Mouse (Mus musculus) left cerebral cortex, adult 11 months (tissue): Measurements from ENCODE around the gene Tedc2.
A peak's percentile ranks its signal among the peaks of the same experiment; 100 is the strongest.

ENCODE experiments used
- DNase-seq: peaks from one replicate; pipeline ENCODE4 v3.0.0; 2022; ENCODE audit warnings: low spot score

Tedc2 gene

DNA sequence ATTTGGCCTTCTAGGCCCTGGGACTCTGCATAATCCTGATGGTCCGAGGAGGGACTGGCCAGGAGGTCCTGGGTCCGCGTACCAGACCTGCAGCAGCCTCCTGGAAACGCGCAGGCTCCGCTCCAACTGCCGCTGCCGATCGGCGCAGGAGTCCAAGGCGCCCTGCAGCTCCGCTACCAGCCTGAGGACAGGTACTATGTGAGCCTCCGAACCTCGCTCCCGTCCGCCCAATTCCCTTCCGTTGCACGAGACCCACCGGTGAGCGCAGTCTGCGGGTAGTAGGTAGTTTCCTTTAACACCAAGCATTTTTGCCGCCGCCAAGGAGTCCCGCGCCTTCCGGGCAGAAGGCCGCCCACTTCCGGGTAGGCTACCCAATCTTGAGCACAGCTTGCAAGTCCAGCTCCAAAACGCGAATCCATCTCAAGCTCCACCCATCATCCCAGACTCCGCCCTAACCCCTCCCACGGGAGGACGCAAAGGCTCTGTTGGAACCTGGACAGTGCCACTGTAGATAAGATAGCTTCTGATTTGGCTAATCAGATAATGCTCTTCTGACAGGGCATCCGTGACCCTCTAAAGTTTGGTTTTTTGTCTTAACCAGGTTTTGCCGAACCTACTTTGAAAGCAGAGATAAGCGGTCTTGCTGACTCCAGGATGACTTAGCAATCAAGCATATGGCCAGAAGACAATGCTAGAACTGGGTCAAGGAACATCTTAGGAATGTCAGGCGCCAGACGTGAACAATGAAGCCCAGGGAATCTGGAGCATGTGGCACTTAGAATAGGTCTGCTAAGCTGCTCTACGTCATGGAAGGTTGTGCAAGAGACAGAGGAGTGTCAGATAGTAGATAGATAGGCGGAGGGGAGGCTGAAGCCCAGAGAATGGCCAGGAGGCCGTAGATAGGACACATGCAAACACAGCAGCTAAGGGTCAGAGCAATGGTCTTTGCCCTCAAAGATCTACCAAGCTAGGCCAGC, at the start of gene Tedc2:
Tedc2 (minus strand) TSS at position 417 of the 977 bp plus-strand sequence.
- peak; percentile 92 for DNase-seq

DNA sequence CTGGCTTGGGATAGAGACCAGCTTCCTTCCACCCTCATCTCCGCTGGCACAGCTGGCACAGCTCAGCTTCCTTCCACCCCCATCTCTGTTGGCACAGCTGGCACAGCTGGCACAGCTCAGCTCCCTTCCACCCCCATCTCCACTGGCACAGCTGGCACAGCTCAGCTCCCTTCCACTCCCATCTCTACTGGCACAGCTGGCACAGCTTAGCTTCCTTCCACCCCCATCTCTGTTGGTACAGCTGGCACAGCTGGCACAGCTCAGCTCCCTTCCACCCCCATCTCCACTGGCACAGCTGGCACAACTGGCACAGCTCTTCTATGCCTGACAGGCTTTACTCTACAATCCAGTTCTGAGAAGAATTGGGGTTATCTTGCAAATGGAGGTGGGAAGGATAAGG, 46.5 kb upstream of the Tedc2 start:
- no peak for DNase-seq

DNA sequence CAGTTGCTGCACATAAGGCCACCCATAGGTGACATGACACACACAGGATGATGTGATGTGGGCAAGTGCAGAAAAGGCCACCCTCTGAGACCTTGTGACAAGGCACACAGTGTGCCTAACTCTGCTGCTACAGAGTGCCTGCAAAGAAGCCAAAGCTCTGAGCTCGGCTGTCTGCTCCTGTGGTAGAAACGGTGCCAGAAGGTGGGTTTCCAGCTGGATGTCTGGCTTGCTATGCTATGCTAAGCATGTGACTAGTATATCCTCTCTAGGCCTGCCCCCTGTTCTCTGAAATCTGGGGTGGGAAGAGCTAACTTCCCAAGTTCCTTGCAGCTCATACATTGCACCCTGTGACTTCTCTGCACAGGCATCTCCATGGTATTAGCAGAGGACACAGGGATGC, 44.1 kb upstream of the Tedc2 start:
- no peak for DNase-seq

DNA sequence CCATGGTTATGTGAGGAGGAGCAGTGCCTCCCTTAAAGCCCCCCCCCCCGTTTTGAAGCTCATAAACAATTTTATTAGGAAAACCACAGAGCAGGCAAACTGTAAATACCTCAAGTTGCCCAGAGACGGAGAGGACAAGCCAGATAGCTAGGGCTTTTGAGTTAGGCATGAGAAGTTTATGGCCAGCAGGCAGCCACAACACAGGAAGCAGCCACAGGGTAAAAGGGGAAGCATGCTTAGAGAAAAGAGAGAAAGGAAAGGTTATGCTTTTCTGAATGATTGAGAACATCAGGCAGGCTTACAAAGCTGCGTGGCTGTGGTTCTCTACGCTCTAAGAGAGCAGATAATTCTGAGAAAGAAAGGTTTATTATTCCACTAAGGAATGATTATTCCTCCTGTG, 39.9 kb upstream of the Tedc2 start:
- DNase-seq = no peak

DNA sequence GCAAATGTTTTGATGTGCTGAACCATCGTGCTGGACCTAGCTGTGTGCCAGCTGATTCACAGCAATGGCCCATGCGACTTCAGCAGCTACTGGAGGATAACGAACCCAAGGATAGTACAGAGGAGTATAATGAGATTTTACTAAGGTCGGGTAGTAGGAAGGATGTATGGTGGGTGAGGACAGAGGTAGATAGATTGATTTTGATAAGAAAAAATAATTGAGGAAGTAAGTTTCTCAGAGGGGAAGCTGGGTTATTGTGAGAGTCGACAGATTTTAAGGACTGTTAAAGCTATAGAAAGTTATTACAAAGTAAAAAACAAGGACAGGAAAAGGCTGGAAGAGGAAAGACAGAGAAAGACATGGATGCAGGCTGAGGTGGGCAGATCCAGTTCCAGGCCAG, 39.1 kb upstream of the Tedc2 start:
- no peak for DNase-seq

DNA sequence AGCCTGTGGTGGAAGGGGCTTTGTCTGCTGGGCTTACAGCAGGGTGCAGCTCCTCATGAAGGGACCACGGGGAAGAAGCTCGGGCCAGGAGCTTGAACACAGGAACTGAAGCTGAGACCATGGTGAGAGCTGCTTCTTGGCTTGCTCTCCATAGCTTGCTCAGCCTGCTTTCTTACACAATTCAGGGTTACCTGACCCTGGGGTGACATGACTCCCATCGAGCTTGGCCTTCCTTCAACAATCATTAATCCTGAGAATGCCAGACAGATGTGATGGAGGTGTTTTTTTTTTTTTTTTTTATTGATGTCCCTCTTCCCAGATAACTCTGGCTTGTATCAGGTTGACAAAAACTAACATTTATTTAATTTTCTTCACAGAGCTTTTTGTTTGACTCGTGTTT, 38.3 kb upstream of the Tedc2 start:
- no peak for DNase-seq

DNA sequence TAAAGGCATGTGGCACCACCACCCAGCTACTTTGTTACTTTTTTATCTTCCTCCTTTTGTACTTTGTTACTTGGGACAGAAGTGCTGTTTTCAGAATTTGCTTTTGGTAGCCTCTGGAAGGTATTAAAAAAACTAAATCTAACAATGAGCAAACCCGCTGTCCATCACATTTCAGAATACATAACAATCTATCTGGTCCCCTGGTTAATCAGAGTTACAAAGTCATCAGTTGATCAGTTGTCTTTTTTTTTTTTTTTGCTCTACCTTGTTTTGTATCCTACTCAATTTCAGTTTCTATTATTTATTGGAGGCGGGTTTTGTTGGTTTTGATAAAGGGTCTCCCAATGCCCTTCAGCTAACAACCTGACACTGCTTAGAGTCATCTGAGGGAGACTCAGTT, 31.7 kb upstream of the Tedc2 start:
- no peak for DNase-seq

DNA sequence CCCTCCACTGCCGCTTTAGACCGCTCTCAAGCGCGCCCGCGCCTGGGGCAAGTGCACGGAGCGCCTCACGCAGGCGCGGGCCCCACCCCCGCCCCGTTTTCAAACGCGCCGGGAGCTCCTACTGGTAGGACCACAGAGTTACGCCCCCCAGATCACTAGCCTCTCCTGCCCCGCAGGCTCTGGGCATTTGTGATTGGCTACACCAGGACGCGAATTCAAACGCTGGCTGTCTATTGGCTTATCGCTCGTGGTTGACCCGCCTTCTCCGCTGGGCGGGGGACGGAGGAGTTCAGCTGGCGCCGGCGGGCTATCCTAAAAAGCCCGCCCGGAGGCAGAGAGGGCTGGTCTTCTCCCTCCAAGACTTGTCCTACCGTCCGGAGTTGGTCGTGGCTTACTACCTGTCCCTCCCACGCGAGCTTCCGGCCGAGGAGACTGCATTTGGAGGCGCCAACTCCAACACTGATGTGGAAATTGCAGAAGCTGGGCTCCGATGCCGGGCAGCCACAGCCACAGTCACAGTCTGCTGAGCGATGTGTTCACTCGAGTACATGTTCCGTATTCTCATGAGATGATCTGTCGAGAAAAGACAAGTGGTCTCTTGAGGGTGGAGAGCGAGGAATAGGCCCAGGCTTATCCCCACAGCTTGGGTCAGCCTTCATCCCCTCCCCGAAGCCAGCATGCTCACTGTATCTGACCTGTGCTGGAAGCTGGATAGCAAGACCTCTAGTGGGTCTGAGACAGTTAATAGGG, 30.8 kb upstream of the Tedc2 start, which contains the start of gene Ccnf:
Ccnf (minus strand) TSS at position 165 of the 750 bp plus-strand sequence.
- peak; percentile 94 for DNase-seq

DNA sequence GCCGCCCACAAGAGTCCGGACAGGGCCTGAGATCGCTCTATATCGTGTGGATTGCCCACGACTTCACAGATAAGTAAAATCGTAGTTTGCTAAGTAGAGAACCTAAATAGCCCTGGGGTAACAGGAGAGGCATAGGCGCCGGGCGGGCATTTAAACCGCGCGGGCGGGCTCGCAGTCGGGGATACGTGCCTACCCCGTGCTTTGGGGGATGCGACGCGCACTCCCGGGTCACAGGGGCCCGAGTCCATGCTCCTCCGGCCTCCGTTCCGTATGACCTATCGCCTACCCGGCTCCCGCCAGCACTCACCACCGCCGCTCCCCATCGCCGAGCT, 30.3 kb upstream of the Tedc2 start:
- DNase-seq = no peak

DNA sequence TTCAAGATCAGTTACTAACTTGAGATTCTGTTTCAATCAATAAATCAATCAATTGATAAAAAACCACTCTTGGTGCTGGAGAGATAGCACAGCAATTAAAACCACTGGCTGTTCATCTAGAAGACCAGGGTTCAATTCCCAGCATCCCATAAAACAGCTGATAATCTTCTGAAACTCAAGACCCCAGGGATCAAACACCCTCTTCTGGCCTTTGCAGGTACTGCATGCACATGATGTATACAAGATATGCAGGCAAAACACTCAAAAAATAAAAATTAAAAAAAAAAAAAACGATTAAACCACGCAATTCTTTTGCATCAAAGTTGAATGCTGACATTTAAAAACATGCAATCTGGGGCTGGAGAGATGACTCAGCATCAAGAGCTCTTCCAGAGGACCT, 28.0 kb upstream of the Tedc2 start:
- DNase-seq = no peak

DNA sequence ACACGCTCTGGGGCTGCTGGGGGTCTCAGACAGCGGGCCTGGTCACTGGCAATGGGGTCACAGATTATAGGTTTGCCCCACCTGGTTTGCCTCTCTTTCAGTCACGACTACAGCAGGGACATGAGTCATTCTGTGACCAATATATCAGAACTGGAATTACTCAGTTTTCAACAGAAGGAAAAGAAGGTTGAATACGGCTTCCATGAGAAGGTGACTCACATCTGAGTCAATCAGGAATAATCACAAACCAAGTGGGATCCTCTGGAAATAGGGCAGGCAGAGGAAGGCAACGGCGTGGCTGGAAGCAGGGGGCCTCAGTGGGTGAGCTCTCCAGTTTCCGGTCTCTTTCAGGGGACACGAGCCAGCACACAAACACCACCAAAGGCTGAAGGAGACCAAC, 23.4 kb upstream of the Tedc2 start:
- DNase-seq = no peak

DNA sequence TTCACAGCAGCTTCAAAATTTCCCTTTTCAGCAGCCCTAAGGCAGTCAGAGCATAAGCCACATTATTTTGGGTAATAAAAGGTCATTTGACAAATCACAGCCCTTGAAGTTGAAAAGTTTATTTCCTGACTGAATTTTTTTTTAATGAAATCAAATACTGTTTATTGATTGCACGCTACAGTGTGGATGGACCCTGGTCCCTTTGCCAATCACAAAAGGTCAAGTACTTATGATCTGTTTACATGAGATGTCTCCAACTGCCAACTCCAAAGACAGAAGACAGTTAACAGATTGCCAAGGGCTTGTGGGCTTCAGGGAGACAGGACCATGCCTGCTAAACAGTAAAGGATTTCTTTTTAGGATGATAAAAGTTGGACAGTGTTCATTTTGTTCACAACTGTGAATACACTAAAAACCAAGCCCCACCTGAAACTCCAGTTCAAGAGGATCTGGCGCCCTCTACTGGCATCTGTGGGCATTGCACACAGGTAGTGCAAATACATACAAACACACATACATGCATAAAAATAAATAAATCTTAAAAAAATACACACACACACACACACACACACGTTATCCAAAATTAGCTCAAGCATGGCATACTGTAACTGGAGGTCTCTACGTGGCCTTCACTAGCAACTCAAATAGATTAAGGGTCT, 22.8 kb upstream of the Tedc2 start:
- DNase-seq = no peak

DNA sequence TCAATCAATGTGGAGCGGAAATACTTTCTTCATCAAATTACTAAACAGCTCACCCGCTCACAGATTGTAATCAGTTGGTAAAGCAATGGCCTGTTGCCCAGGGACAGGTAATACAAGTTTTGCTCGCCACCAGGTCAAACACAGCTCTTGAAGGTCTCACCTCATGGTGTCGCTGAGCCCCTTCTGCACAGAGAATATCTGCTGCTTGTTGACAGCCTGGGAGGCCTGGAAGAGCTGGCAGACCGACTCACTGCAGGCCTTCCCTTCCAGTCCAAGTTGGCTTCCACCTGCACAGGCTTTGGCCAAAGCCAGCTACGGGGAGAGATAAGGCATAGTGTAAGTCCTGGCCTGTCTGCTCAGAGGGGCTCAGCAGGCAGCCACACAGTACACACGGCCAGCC, 16.3 kb upstream of the Tedc2 start:
- no peak for DNase-seq

DNA sequence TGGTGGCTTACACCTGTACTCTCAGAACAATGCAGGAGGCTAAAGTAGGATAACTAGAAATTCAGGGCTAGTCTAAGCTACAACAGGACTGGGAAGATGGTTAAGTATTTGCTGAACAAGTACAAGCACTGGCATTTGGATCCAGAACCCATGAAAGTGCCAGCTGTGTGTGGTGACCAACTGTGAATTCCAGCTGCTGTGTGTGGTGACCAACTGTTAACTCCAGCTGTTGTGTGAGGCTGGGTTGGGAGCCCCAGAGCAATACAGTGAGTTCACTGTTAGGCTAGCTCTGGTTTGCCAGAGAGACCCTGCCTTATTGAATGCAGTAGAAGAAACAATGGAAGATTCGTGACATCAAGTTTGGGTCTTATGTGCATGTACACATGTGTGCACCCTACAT, 15.8 kb upstream of the Tedc2 start:
- no peak for DNase-seq

DNA sequence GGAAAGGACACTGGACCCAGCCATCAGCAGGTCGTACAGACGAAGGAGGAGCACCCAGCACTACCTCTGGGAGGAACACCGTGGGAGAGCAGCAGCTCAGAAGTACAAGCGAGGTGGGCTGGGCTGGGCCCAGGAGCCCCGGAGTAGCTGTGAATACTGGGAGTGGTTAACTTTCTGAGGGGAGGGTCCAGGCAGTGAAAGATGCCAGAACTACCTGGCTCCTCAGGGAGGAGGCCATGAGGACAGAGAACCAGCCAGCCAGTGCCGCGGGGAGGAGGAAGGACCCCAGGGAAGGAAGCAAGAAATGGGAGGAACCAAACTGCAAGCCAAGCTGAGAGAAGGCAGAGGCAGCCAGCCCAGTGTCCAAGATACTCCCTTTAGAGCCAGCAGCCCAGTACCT, 7.3 kb upstream of the Tedc2 start:
- no peak for DNase-seq

DNA sequence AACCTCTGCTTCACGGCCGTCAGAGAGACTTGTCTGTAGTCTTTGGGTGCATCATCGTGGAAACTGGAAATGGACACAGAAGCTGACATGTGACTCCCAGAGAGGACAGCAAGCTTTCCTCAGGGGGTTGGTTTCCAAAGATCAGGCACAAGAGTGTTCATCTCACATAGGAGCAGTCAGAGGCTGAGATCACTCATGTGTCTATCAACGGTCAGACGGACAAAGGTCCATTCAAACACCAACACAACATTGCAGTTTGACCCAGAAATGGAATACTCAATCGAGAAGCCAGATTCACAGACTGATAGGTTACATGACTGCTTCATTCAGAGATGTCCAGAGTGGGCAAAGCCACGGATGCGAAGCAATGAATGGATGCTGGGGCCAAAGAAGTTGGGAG, 6.1 kb upstream of the Tedc2 start:
- no peak for DNase-seq

DNA sequence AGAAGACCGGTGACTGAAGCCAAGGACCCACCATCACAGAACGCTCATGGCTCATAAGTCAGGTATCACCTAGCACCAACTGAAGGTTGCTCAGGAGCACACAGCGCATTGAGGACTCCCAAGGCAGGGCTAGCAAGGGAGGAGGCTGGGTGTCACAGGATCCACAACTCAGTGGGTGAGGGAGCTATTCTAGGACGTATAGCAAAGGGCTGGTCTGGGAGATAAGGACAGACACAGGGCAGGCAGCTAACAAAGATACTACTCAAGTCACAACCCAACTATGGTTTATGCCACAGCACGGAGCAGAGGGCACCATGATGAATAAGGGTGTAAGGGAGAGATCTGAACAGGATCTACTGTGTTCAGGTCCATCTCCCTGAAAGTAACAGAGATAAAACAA, 5.2 kb upstream of the Tedc2 start:
- no peak for DNase-seq

DNA sequence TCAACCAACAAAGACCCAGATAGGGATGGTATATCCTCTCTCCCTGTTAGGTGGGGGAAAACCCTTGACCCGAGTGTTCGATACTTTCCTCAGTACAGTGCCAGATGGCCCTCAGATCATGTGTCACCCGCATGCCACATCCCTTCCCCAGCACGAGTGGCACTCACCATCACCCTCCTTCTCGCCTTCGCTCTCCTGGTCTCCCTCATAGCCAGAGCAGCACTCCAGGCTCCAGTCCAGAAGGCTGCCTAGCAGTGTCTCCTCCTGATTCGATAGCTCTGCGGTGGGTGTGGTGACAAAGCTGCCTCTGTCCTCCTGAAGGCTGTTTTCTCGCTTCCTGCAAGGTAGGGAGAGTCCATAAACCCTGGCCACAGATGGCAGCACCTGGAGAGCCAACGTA, 4.1 kb upstream of the Tedc2 start:
- no peak for DNase-seq

DNA sequence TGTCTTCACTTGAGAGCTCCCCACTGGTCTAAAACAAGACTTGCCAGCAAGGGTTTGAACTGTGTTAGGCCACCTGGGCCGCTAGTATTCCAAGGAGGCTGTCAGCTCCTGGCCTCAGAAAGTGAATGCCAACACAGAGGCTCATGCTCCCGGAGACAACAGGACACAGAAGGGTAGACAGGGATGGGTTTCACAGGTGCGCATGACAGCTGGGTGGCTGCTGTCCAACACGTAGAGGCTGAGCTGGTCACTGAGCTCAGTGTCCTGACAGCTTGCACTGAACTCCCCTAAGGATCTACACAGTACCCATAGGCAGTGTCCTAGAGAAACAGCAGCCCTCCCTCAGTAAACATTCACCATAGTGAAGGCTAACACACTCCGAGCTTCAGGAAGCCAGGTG, 2.9 kb upstream of the Tedc2 start:
- no peak for DNase-seq

DNA sequence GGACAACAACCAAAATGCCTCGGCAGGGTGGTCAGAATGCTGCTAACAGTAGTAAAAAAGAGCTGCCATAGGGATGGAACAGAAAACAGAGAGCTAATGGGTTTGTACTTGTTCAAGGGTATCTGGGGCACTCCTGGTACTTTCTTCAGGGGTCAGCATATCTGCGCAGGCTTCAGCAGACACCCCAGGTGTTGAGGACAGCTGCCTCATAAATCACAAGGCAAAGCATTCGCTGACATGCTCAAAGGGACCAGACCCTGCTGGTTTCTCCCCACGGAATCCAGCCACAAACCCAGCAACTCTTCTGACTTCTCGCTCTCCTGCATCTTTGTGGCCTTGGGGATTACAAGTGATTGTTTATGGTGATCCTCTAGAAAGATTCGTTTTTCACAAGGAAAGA, 2.0 kb upstream of the Tedc2 start:
- no peak for DNase-seq

DNA sequence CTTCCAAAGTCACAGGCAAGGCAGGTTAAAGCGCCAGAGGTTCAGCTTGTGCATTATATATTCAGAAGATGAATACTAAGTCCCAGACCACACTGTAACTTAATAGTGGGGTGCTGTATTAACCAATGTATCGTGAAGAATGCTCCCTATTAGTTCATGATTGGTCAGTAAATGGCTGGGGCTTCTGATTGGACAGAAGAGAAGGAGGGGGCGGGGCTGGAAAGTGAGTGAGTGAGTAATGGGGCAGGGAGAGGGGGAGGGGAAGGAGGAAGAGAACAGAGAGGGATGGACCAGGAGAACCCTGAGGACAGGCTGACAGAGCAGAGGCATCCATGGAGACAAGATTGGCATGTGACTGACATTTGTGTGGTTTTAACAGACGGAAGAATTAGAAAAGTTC, 3.8 kb downstream of the Tedc2 start:
- no peak for DNase-seq

DNA sequence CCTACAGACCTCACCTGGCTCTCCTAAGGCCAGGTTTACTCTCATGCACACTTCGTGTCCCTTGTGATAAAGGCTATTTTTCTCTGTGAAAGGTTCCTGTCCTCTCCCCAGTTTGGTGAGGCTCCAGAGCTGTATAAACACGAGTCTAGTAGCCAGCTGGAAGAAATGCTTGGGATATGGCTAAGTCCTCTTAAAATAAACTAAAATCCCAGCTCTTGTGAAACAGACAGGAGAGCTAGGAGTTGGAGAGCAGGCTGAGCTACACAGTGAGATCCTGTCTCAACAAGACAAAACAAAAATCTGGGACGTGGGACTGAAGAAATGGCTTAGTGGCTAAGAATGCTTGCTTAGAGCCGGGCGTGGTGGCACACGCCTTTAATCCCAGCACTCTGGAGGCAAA, 7.5 kb downstream of the Tedc2 start:
- no peak for DNase-seq

DNA sequence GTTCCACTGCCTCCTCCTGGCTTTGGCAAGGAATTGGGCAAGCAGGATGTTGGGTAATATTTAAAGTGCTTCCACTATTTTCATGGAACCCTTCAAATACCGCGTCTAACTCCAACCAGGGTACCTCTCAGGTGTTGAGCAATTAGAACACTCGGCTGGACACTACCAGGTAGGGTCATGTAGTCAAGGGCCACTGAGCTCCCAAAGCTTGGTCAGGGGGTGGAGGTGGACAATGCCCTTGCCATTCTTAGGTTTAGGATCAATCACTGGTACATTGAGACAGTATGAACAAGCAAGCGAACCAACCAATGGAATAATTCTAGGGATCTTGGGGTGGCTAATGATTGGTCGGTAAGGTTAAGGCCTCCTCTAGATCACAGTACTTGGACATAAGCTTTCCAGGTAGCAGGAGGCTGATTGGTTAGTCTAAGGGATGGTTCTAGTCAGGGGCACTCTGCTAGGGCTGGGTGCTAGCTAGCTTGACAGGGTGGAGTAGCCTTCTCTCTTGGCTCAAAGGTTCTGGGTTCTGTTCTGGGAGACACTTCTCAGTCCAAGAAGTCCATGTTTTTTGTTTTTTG, 8.1 kb downstream of the Tedc2 start:
- no peak for DNase-seq
